Mouse (Mus musculus) megakaryocyte, embryonic 14.5 days (primary cell): ENCODE data around the gene Olfr51.

ENCODE experiments used
- FLI1 ChIP-seq: IDR thresholded peaks from 2 replicates; pipeline ENCODE4 v1.6.1; 2012; ENCODE audit warnings: low read length, inconsistent platforms, mixed read lengths
- GATA1 ChIP-seq: IDR thresholded peaks from 3 replicates; pipeline ENCODE4 v1.6.1; 2012; ENCODE audit warnings: mixed read lengths, low read length, inconsistent platforms, borderline replicate concordance

DNA sequence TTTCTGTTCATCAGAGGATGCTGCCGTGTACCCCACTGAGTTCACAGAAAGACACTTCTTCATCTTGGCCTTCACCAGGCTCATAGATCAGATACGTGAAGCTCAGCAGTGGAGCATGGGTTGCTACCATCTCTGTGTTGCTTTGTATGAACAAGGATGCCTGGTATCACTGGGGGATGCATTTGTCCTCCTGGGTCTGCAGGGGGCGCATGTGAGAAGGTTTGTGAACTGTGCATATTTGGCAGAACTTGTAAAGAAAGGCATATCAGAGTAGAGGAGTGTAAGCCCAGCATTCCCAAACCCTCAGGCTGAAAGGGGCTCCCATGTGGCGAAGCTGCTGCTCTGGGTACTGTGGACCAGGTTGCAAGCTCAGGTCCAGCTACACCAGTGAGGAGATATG lies 26.2 kb upstream of the Olfr51 start:
- TF ChIP-seq GATA1 (no peak), FLI1 (no peak)
